Mouse (Mus musculus) CH12.LX (cell line): ENCODE measurements around the gene 1700016K19Rik. TPM values are rescaled to one million over a fixed set of nuclear protein-coding genes. Genes with fewer than 3 reads are reported as not detected.

Experiments
- DNase-seq: peaks from one replicate; pipeline ENCODE4 v3.0.0-alpha.2; 2013; ENCODE audit errors: extremely low read depth
- H3K27ac ChIP-seq: 2 replicates; pipeline ENCODE4 v1.5.1; 2012; ENCODE audit warnings: low read depth, mild to moderate bottlenecking, control low read depth, moderate library complexity; ENCODE audit not compliant: insufficient read depth
- H3K27me3 ChIP-seq: replicated peaks from 2 replicates; pipeline ENCODE3; 2012; ENCODE audit warnings: inconsistent platforms
- H3K36me3 ChIP-seq, 2 experiments: replicated peaks in 1 of 2; 2 replicates each; pipeline versions ENCODE3 to v1.6.1; 2012; ENCODE audit warnings: inconsistent platforms in 1 of 2, low read length in 1 of 2, mild to moderate bottlenecking in 1 of 2, mixed read lengths in 1 of 2, moderate library complexity in 1 of 2; ENCODE audit not compliant: control insufficient read depth in 1 of 2, insufficient read depth in 1 of 2
- H3K4me1 ChIP-seq, 2 experiments: 2 replicates each; pipeline ENCODE4 v1.6.1; 2012; ENCODE audit warnings: inconsistent platforms in 1 of 2, moderate library complexity in 1 of 2; ENCODE audit not compliant: insufficient read depth in 2 of 2, control insufficient read depth in 1 of 2
- H3K4me2 ChIP-seq: 2 replicates; pipeline ENCODE4 v1.6.1; 2012; ENCODE audit warnings: low read depth, mild to moderate bottlenecking, control low read depth; ENCODE audit not compliant: poor library complexity, insufficient read depth, severe bottlenecking
- H3K4me3 ChIP-seq, 3 experiments: fragments of 150-350 bp in 1 of 3; sonication (generic) in 1 of 3; replicated peaks in 1 of 3; 2 replicates each; pipeline versions ENCODE3 to v1.5.1; 2011 to 2012; ENCODE audit warnings: low read depth in 2 of 3, low read length in 2 of 3, mild to moderate bottlenecking in 2 of 3, moderate library complexity in 2 of 3, control low read depth in 1 of 3, improper control_type of control experiment in 1 of 3, inconsistent platforms in 1 of 3, mixed read lengths in 1 of 3; ENCODE audit not compliant: poor library complexity in 1 of 3
- H3K79me2 ChIP-seq: replicated peaks from 2 replicates; pipeline ENCODE4 v1.6.1; 2012; ENCODE audit warnings: mild to moderate bottlenecking, moderate library complexity; ENCODE audit not compliant: control insufficient read depth, poor library complexity, insufficient read depth, severe bottlenecking; ENCODE audit errors: extremely low read depth
- H3K9ac ChIP-seq: 2 replicates; pipeline ENCODE4 v1.6.1; 2012; ENCODE audit warnings: low read depth, mild to moderate bottlenecking, control low read depth, moderate library complexity; ENCODE audit not compliant: insufficient read depth
- H3K9me3 ChIP-seq: replicated peaks from 2 replicates; pipeline ENCODE3; 2012; ENCODE audit warnings: low read length, inconsistent platforms, mixed read lengths
- BHLHE40 ChIP-seq: IDR thresholded peaks from 2 replicates; pipeline ENCODE4 v1.6.1; 2011; ENCODE audit warnings: mild to moderate bottlenecking, low read depth, low read length, improper control_type of control experiment
- CHD1 ChIP-seq: IDR thresholded peaks from 2 replicates; pipeline ENCODE4 v1.6.1; 2012; ENCODE audit warnings: low read depth, low read length, improper control_type of control experiment, inconsistent platforms
- CHD2 ChIP-seq: IDR thresholded peaks from 2 replicates; pipeline ENCODE4 v1.6.1; 2011; ENCODE audit warnings: low read length, improper control_type of control experiment
- CTCF ChIP-seq, 2 experiments: IDR thresholded peaks in 1 of 2; conservative IDR thresholded peaks in 1 of 2; 2 replicates each; pipeline ENCODE4 v1.5.1; 2011 to 2012; ENCODE audit warnings: low read depth in 2 of 2, low read length in 2 of 2, improper control_type of control experiment in 1 of 2, inconsistent platforms in 1 of 2, mild to moderate bottlenecking in 1 of 2, moderate library complexity in 1 of 2
- ELF1 ChIP-seq: IDR thresholded peaks from 2 replicates; pipeline ENCODE4 v1.6.1; 2014; ENCODE audit warnings: low read depth, mild to moderate bottlenecking, inconsistent platforms, low read length, improper control_type of control experiment
- EP300 ChIP-seq: IDR thresholded peaks from 2 replicates; pipeline ENCODE4 v1.6.1; 2011; ENCODE audit warnings: low read length, improper control_type of control experiment
- ETS1 ChIP-seq: conservative IDR thresholded peaks from 2 replicates; pipeline ENCODE4 v1.6.1; 2012; ENCODE audit warnings: low read depth, mild to moderate bottlenecking, inconsistent platforms, low read length, improper control_type of control experiment, moderate library complexity
- HCFC1 ChIP-seq: IDR thresholded peaks from 2 replicates; pipeline ENCODE4 v1.6.1; 2012; ENCODE audit warnings: low read depth, mild to moderate bottlenecking, inconsistent platforms, low read length, improper control_type of control experiment
- IRF4 ChIP-seq: IDR thresholded peaks from 2 replicates; pipeline ENCODE4 v1.6.1; 2014; ENCODE audit warnings: low read depth, mild to moderate bottlenecking, inconsistent platforms, low read length, improper control_type of control experiment
- JUND ChIP-seq: conservative IDR thresholded peaks from 2 replicates; pipeline ENCODE4 v1.6.1; 2011; ENCODE audit warnings: low read depth, low read length, improper control_type of control experiment
- MAX ChIP-seq: IDR thresholded peaks from 2 replicates; pipeline ENCODE4 v1.6.1; 2011; ENCODE audit warnings: low read length, improper control_type of control experiment
- MAZ ChIP-seq: IDR thresholded peaks from 2 replicates; pipeline ENCODE4 v1.6.1; 2012; ENCODE audit warnings: low read depth, mild to moderate bottlenecking, inconsistent platforms, low read length, improper control_type of control experiment, moderate library complexity
- MXI1 ChIP-seq: IDR thresholded peaks from 2 replicates; pipeline ENCODE4 v1.6.1; 2011; ENCODE audit warnings: mild to moderate bottlenecking, low read depth, low read length, improper control_type of control experiment
- MYC ChIP-seq: IDR thresholded peaks from 2 replicates; pipeline ENCODE4 v1.6.1; 2011; ENCODE audit warnings: low read depth, mild to moderate bottlenecking, improper control_type of control experiment, low read length
- NRF1 ChIP-seq: IDR thresholded peaks from 2 replicates; pipeline ENCODE4 v1.6.1; 2014; ENCODE audit warnings: low read depth, mild to moderate bottlenecking, inconsistent platforms, low read length, improper control_type of control experiment, moderate library complexity
- PAX5 ChIP-seq: IDR thresholded peaks from 2 replicates; pipeline ENCODE4 v1.6.1; 2012; ENCODE audit warnings: low read length, inconsistent platforms, mixed read lengths
- POLR2A ChIP-seq: IDR thresholded peaks from 2 replicates; pipeline ENCODE4 v1.6.1; 2011; ENCODE audit warnings: low read depth, mild to moderate bottlenecking, improper control_type of control experiment, low read length
- RAD21 ChIP-seq: IDR thresholded peaks from 2 replicates; pipeline ENCODE4 v1.6.1; 2011; ENCODE audit warnings: low read depth, mild to moderate bottlenecking, low read length, improper control_type of control experiment, moderate library complexity
- SIN3A ChIP-seq: IDR thresholded peaks from 2 replicates; pipeline ENCODE4 v1.6.1; 2012; ENCODE audit warnings: low read length, improper control_type of control experiment, inconsistent platforms
- SMC3 ChIP-seq: IDR thresholded peaks from 2 replicates; pipeline ENCODE4 v1.6.1; 2011; ENCODE audit warnings: low read depth, low read length, improper control_type of control experiment
- TBP ChIP-seq: conservative IDR thresholded peaks from 2 replicates; pipeline ENCODE4 v1.6.1; 2011; ENCODE audit warnings: low read depth, low read length, improper control_type of control experiment
- TCF12 ChIP-seq: IDR thresholded peaks from 2 replicates; pipeline ENCODE4 v1.6.1; 2014; ENCODE audit warnings: low read depth, mild to moderate bottlenecking, inconsistent platforms, low read length, improper control_type of control experiment
- USF1 ChIP-seq: IDR thresholded peaks from 2 replicates; pipeline ENCODE4 v1.6.1; 2014; ENCODE audit warnings: low read depth, mild to moderate bottlenecking, inconsistent platforms, low read length, improper control_type of control experiment
- ZMIZ1 ChIP-seq: IDR thresholded peaks from 2 replicates; pipeline ENCODE4 v1.6.1; 2012; ENCODE audit warnings: low read depth, mild to moderate bottlenecking, inconsistent platforms, low read length, improper control_type of control experiment
- dilution Hi-C: fragments of 300-500 bp; cut with MboI; formaldehyde crosslinking; loops from 2 replicates; pipeline ENCODE4 v1.14.3; 2020; ENCODE audit warnings: low sequenced_read_pairs; ENCODE audit not compliant: extremely low pct_unique_long_range_greater_than_20kb, extremely low pct_ligation_motif_present
- in situ Hi-C: fragments of 300-500 bp; cut with MboI; formaldehyde crosslinking; loops from 3 replicates; pipeline ENCODE4 v1.14.3; 2019; ENCODE audit warnings: low sequenced_read_pairs, low pct_ligation_motif_present, low pct_unique_long_range_greater_than_20kb, mixed read lengths
- polyA plus RNA-seq: library from polyadenylated mRNA; unstranded; fragments of >175 nt; gene quantifications from 2 replicates; pipeline ENCODE4 v1.2.1, GENCODE M21; 2012; ENCODE audit warnings: low read depth; ENCODE audit not compliant: insufficient read length
- total RNA-seq, 2 experiments: library from RNA; depleted of rRNA; stranded (reverse); fragments of 300-350 nt in 1 of 2; fragments of >200 nt in 1 of 2; gene quantifications; 2 replicates each; pipeline ENCODE4 v1.2.3; 2012 to 2014

The 1700016K19Rik gene
- total RNA-seq (2012; rRNA removed) = 0.76 TPM in 1 of 2 replicates, not detected in the other
- not detected in 2 replicates for total RNA-seq (2014; rRNA removed)
- 0.53 TPM in 1 of 2 replicates, not detected in the other for polyA plus RNA-seq

DNA sequence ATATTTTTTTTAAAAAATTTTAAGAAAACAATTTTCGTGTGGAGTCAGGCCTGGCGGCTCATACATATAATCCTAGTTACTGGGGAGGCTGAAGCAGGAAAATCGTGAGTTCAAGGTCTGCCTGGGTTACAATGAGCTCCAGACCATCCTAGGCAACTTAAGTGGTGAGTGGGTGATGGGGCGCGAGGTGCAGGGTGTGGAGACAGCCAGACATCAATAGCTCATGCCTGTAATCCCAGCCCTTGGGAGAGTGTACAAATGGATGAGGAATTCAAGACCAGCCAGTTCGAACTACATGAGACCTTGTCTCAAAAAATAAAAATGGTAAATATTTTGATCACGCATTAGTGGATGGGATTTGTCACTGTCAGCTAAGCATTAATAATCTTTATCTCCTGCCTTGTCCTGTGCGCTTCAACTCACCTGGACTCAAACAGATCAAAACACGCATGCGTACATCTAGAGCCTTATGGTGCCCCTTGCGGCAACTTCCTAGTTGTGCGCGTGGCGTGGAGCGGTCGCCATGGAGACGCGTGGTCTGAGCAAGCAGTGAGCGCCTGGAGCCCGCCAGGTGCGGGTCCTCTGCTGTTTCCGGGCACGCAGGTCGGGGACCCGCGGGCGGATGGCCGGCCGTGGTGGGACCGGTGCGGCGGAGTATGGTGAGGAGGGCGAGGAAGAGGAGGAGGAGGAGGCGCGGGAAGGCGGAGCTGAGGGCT is at the start of gene 1700016K19Rik:
Gene 1700016K19Rik (plus strand): TSS at position 473 of the 716 bp plus-strand sequence.
- no peak within 1 kb of the TSS; the same call in 1 of the 2 replicates for H3K9ac ChIP-seq
- peaks cover 9 to 10% of the 10 kb centered on the region in 2 experiments; a peak in 3 of 4 replicates for H3K4me1 ChIP-seq
- no peaks in the 10 kb centered on the region for H3K9me3 ChIP-seq
- H3K79me2 ChIP-seq = no peaks in the 10 kb centered on the region
- H3K4me2 ChIP-seq = peak within 1 kb of the TSS; percentile 90
- H3K4me3 ChIP-seq = peak within 1 kb of the TSS in 2 of 3 experiments; percentile 42 to 65
- no peaks in the 10 kb centered on the region for H3K36me3 ChIP-seq
- H3K27ac ChIP-seq = no peak within 1 kb of the TSS
- dilution Hi-C loops = no loop called here
- peaks cover 43% of the 10 kb centered on the region for H3K27me3 ChIP-seq
- peak; percentile 80 for DNase-seq
- TF ChIP-seq NRF1 (peak; percentile 84), MYC (peak; percentile 64; the same call in 1 of the 2 replicates), SMC3 (no peak), SIN3A (peak; percentile 70), CTCF (conservative IDR thresholded peaks at IDR 0.05 in 1 of 2, IDR thresholded peaks at IDR 0.05 in 1 of 2; ENCODE audit: low read depth in 2 of 2, low read length in 2 of 2) (peak in 1 of 2 experiments; percentile 72; a peak in 2 of 4 replicates), TCF12 (0 out of 2 replicates have a peak, but pooled peaks have one; percentile 12), MXI1 (peak; percentile 97), ELF1 (peak; percentile 93), JUND (no peak), PAX5 (no peak), MAX (peak; percentile 83; the same call in 1 of the 2 replicates)
- in situ Hi-C loops = no loop called here

DNA sequence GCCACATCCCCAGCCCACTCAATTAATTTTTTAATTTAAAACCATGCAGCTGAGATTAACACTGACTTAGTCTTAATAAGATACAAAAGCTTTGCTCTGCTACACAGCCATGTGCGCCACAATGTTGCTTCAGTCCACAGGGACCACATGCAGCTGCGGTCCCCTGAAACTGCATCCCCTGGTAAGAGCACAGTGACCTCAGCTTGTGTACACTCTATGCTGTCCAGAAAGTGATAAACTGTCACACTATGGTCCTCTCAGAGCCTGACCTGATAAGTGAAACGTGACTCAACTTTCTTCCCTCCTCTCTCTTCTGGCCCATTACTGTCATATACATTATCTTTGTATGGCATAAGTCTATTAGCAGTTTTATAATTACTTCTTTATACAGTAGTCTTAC is 49.3 kb upstream of the 1700016K19Rik start:
- in situ Hi-C loops = no loop called here
- Histone ChIP-seq H3K4me2 (no peak overlapping the region), H3K79me2 (no peaks in the 10 kb centered on the region), H3K4me1 (peaks cover 0 to 6% of the 10 kb centered on the region in 2 experiments; a peak in 1 of 4 replicates), H3K27ac (no peak overlapping the region), H3K4me3 (no peak overlapping the region), H3K27me3 (peaks cover 3% of the 10 kb centered on the region), H3K9ac (no peak overlapping the region), H3K36me3 (no peaks in the 10 kb centered on the region), H3K9me3 (no peaks in the 10 kb centered on the region)
- dilution Hi-C loops = no loop called here
- DNase-seq = no peak
- no peak for TF ChIP-seq CHD2
- no peak for TF ChIP-seq JUND
- TF ChIP-seq IRF4 = no peak
- TF ChIP-seq MAZ = no peak
- no peak for TF ChIP-seq HCFC1
- no peak for TF ChIP-seq CHD1
- no peak for TF ChIP-seq TBP
- no peak for TF ChIP-seq ETS1
- TF ChIP-seq USF1 = no peak
- TF ChIP-seq MXI1 = no peak
- no peak for TF ChIP-seq NRF1
- TF ChIP-seq EP300 = no peak
- no peak for TF ChIP-seq MAX
- no peak for TF ChIP-seq MYC
- TF ChIP-seq CTCF (conservative IDR thresholded peaks at IDR 0.05 in 1 of 2, IDR thresholded peaks at IDR 0.05 in 1 of 2; ENCODE audit: low read depth in 2 of 2, low read length in 2 of 2) = no peak
- no peak for TF ChIP-seq ZMIZ1
- no peak for TF ChIP-seq RAD21
- TF ChIP-seq TCF12 = no peak
- TF ChIP-seq POLR2A = no peak
- TF ChIP-seq BHLHE40 = no peak
